Mouse (Mus musculus) megakaryocyte-erythroid progenitor cell, adult 5-6 weeks (primary cell): ENCODE data around the gene Uchl1. TPM values are rescaled to one million over a fixed set of nuclear protein-coding genes. Genes with fewer than 3 reads are reported as not detected.

ENCODE experiments used
- total RNA-seq, 2 experiments: library from RNA; stranded (forward) in 1 of 2; stranded (reverse) in 1 of 2; fragments of 200-1000, 215-1000 nt in 1 of 2; fragments of >200 nt in 1 of 2; fragmentation: Nextera tagmentation in 1 of 2; gene quantifications; 2 replicates each; pipeline ENCODE4 v1.2.3; 2014 to 2017

Uchl1 gene
- total RNA-seq, 2 experiments from 2014 or later, result 0.48 TPM; not detected in 1

Other genes starting within 250 kb of the Uchl1 start
- gene Apbb2, start 57.3 kb upstream of the Uchl1 start, total RNA-seq (2014; fragmentation: Nextera tagmentation), result 2.4 and 2.5 TPM in 2 replicates
- gene Apbb2, start 57.3 kb upstream of the Uchl1 start, total RNA-seq (2017), result 1.9 TPM in 1 of 2 replicates, not detected in the other
- gene Limch1, start 69.7 kb downstream of the Uchl1 start, total RNA-seq (2014; fragmentation: Nextera tagmentation), result not detected in 2 replicates
- not detected in 2 replicates for gene Limch1, start 69.7 kb downstream of the Uchl1 start, total RNA-seq (2017)